Mouse (Mus musculus): ENCODE results near the gene Mak.
"Not testable (repeated sequence)": the region's sequence is repeated elsewhere in the genome, so short reads cannot be mapped to it uniquely, and the experiment has no call there.

Gene Mak

GRCm38 (mm10) chr13:40998537-40998936 lies 81.0 kb downstream of the Mak start:
- H3K27me3 ChIP-seq (ENCODE audit: control insufficient read depth, insufficient read depth, low read length, poor library complexity, severe bottlenecking); DNase-seq (ENCODE audit: low read depth, low spot score); H3K36me3 ChIP-seq (ENCODE audit: control insufficient read depth, insufficient read depth, low read length, poor library complexity, severe bottlenecking): not testable (repeated sequence)

DNA sequence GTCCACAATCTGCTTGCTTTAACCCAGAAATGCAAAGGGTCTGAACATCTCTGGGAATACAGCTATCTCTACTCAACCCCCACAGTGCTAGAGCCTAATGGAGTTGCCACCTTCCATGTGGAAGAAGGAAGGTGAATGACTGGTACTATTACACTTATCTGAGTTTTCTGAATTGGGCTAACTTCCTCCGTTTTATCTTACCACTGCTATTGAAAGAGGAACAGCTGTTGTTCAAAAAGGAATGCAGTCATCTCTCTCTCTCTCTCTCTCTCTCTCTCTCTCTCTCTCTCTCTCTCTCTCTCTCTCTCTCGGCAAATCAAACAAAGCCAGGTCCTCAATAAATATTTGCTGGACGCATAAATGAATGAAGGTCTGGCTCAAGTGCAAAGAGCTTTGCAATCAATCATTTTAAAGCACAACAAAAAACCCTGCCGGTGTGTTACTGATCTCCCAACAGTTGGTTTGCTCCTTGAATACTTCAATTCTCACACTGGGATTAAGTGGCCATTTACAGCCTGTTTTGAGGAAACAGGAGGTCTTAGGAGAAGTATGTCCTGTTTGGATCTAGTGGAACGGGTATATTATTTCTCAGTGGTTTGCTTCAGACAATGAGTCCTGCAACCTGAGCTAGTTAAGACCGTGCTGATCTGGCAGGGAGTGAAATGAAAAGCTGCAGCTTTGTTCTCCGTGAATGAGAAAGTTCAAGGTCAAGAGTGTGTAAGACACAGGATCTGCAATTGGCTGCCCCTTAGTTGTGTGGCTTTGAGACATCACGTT lies 84.8 kb downstream of the Mak start:
- DNase-seq (ENCODE audit: low read depth, low spot score): no peak
- Histone ChIP-seq H3K36me3 (ENCODE audit: control insufficient read depth, insufficient read depth, low read length, poor library complexity, severe bottlenecking) (no peaks in the 10 kb centered on the region), H3K27me3 (ENCODE audit: control insufficient read depth, insufficient read depth, low read length, poor library complexity, severe bottlenecking) (no peaks in the 10 kb centered on the region)

GRCm38 (mm10) chr13:40988418-40988817 lies 91.1 kb downstream of the Mak start:
- Histone ChIP-seq H3K27me3 (ENCODE audit: control insufficient read depth, insufficient read depth, low read length, poor library complexity, severe bottlenecking) (no peaks in the 10 kb centered on the region), H3K36me3 (ENCODE audit: control insufficient read depth, insufficient read depth, low read length, poor library complexity, severe bottlenecking) (no peaks in the 10 kb centered on the region)
- DNase-seq (ENCODE audit: low read depth, low spot score): no peak

DNA sequence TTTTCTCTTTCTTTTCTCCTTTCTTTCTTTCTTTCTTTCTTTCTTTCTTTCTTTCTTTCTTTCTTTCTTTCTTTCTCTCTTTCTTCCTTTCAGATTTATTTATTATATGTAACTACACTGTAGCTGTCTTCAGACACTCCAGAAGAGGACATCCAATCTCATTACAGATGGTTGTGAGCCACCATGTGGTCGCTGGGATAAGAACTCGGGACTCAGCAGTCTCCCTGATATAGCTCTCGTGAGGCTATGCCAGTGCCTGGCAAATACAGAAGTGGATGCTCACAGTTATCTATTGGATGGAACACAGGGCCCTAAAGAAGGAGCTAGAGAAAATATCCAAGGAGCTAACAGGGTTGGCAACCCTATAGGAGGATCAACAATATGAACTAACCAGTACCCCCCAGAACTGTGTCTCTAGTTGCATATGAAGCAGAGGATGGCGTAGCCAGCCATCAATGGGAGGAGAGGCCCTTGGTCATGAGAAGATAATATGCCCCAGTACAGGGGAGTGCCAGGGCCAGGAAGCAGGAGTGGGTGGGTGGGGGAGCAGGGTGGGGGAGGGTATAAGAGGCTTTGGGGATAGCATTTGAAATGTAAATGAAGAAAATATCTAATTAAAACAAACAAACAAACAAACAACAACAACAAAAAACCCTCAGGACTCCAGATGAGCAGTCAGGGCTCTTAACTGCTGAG lies 91.8 kb downstream of the Mak start:
- not testable (repeated sequence) for DNase-seq (ENCODE audit: low read depth, low spot score); H3K36me3 ChIP-seq (ENCODE audit: control insufficient read depth, insufficient read depth, low read length, poor library complexity, severe bottlenecking); H3K27me3 ChIP-seq (ENCODE audit: control insufficient read depth, insufficient read depth, low read length, poor library complexity, severe bottlenecking)

GRCm38 (mm10) chr13:40986081-40986480 lies 93.4 kb downstream of the Mak start:
- H3K36me3 ChIP-seq (ENCODE audit: control insufficient read depth, insufficient read depth, low read length, poor library complexity, severe bottlenecking): no peaks in the 10 kb centered on the region

GRCm38 (mm10) chr13:40982759-40983158 lies 96.7 kb downstream of the Mak start:
- no peak for DNase-seq (ENCODE audit: low read depth, low spot score)
- no peaks in the 10 kb centered on the region for H3K36me3 ChIP-seq (ENCODE audit: control insufficient read depth, insufficient read depth, low read length, poor library complexity, severe bottlenecking)
- H3K27me3 ChIP-seq (ENCODE audit: control insufficient read depth, insufficient read depth, low read length, poor library complexity, severe bottlenecking): no peaks in the 10 kb centered on the region

More at GRCm38 (mm10) chr13:40986081-40986480, 93.4 kb downstream of the Mak start:
- DNase-seq (ENCODE audit: low read depth, low spot score): no peak
- no peaks in the 10 kb centered on the region for H3K27me3 ChIP-seq (ENCODE audit: control insufficient read depth, insufficient read depth, low read length, poor library complexity, severe bottlenecking)

DNA sequence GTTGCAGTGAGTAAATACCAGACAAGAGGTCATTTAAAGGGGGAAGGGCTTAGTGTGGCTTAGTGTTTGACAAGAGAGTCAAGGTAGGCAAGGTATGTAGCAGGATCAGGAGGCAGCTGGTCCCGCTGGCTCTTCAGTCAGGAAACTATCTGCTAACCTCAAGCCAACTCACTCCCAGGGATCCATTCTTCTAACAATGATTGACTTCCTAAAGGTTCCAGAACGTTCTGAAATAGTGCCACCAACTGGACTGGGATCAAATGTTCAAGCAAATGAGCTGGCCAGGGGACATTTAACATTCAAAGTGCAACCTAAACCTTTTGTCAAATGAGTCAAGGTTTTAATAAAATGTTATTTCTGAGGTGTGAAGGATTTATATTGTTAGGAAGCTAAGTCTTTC lies 100.2 kb downstream of the Mak start:
- no peak for DNase-seq (ENCODE audit: low read depth, low spot score)
- Histone ChIP-seq H3K27me3 (ENCODE audit: control insufficient read depth, insufficient read depth, low read length, poor library complexity, severe bottlenecking) (no peaks in the 10 kb centered on the region), H3K36me3 (ENCODE audit: control insufficient read depth, insufficient read depth, low read length, poor library complexity, severe bottlenecking) (no peaks in the 10 kb centered on the region)

- Histone ChIP-seq H3K36me3 (ENCODE audit: control insufficient read depth, insufficient read depth, low read length, poor library complexity, severe bottlenecking) (no peaks in the 10 kb centered on the region), H3K27me3 (ENCODE audit: control insufficient read depth, insufficient read depth, low read length, poor library complexity, severe bottlenecking) (no peaks in the 10 kb centered on the region)
- no peak for DNase-seq (ENCODE audit: low read depth, low spot score)
These were observed 100.9 kb downstream of the Mak start for GRCm38 (mm10) chr13:40978652-40979051.

DNA sequence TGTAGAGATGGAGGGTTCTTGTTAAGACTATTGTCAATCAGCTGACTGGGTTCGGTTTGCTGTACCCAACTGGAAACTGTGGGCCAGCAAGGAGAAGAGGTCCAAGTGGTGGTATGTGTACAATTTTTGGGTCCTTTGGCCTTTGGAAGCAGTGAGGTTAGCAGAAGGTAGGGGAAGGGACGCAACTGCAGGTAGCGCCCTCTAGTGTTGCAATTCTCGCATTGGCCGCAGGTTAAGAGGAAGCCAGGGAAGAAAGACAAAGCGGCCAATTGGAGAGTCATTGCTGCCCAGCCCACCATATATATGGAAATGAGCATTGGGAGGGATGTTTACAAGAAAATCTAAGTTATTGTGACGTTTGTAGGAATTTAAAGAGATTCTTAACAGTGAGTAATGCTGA lies 101.9 kb downstream of the Mak start:
- H3K27me3 ChIP-seq (ENCODE audit: control insufficient read depth, insufficient read depth, low read length, poor library complexity, severe bottlenecking): no peaks in the 10 kb centered on the region
- DNase-seq (ENCODE audit: low read depth, low spot score): peak; percentile 55
- H3K36me3 ChIP-seq (ENCODE audit: control insufficient read depth, insufficient read depth, low read length, poor library complexity, severe bottlenecking): no peaks in the 10 kb centered on the region
